Mouse (Mus musculus): ENCODE data around the gene Fam160b1. TPM values are rescaled to one million over a fixed set of nuclear protein-coding genes. Genes with fewer than 3 reads are reported as not detected.

The Fam160b1 gene
- polyA plus RNA-seq, 1 experiment from 2014 or later, result 20.0 TPM

DNA sequence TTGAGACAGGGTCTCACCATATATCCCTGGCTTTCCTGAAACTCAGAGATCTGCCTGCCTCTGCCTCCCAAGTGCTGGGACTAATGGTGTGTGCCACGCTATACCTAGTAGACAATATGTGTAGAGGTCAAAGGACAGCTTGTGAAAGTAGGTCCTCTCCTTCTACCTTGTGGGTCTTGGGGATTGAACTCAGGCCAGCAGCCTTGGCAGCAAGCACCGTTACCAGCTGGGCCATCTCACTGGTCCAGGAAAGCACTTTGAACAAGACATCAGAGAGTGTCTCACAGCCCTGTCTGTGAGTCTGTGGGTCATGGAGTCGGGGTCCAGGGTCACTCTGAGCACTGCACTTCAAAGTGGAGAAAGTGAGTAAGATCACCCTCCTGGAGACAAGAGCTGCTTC lies 68.2 kb downstream of the Fam160b1 start:
- Histone ChIP-seq H3K4me2 (ENCODE audit: low read depth, low read length) (no peak overlapping the region), H3K9ac (ENCODE audit: low read depth, low read length) (no peak overlapping the region), H3K4me1 (ENCODE audit: control insufficient read depth, insufficient read depth, low read length) (no peaks in the 10 kb centered on the region), H3K4me3 (ENCODE audit: low read depth, low read length) (no peak overlapping the region), H3K27ac (replicated peaks; ENCODE audit: low read depth, low read length) (no peak overlapping the region), H3K36me3 (ENCODE audit: control insufficient read depth, insufficient read depth, low read length) (no peaks in the 10 kb centered on the region), H3K27me3 (replicated peaks; ENCODE audit: control insufficient read depth, insufficient read depth, low read length) (no peaks in the 10 kb centered on the region), H3K9me3 (ENCODE audit: control insufficient read depth, low read length) (no peaks in the 10 kb centered on the region)
- no peak for DNase-seq (ENCODE audit: low spot score)
- WGBS, result 90% methylated on average over 3 of the region's 3 CpGs
- no peak for ATAC-seq (ENCODE audit: low read depth)

DNA sequence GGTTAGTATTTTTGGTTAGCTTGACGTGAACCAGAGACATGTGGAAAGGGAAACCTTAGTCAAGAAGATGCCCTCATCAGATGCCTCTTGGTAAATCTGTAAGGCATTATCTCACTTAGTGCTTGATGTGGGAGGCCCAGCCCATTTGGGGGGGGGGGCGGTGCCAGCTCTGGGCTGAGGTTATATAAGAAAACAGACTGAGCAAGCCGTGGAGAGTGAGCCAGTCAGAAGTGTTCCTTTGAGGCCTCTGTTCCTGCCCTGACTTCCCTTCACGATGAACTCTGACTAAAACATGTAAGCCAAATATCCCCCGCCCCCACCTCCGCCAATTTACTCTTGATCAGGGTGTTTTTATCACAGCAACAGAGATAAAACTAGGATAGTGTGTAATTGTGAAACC lies 69.4 kb downstream of the Fam160b1 start:
- Histone ChIP-seq H3K9me3 (ENCODE audit: control insufficient read depth, low read length) (no peaks in the 10 kb centered on the region), H3K9ac (ENCODE audit: low read depth, low read length) (no peak overlapping the region), H3K4me3 (ENCODE audit: low read depth, low read length) (no peak overlapping the region), H3K4me2 (ENCODE audit: low read depth, low read length) (no peak overlapping the region), H3K4me1 (ENCODE audit: control insufficient read depth, insufficient read depth, low read length) (no peaks in the 10 kb centered on the region), H3K27ac (replicated peaks; ENCODE audit: low read depth, low read length) (no peak overlapping the region), H3K27me3 (replicated peaks; ENCODE audit: control insufficient read depth, insufficient read depth, low read length) (no peaks in the 10 kb centered on the region), H3K36me3 (ENCODE audit: control insufficient read depth, insufficient read depth, low read length) (no peaks in the 10 kb centered on the region)
- ATAC-seq (ENCODE audit: low read depth) (no peak), DNase-seq (ENCODE audit: low spot score) (no peak)
- WGBS, result 62% methylated on average over 5 of the region's 6 CpGs

DNA sequence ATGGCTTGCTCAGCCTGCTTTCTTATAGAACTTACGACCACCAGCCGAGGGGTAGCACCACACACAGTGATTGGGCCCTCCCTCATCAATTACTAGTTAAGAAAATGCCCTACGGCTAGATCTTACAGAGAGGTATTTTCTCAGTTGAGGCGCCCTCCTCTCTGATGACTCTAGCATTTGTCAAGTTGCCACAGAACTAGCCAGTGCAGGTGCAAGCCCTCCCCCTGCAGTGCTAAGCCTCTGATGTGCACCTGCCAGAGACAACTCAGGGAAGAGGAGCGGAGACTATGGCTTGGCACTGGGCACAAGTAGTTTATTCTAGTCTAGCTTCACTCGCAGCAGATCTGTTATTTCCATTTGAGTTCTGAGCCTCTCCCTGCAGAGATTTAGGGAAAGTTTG lies 71.0 kb downstream of the Fam160b1 start:
- H3K4me2 ChIP-seq (ENCODE audit: low read depth, low read length), result no peak overlapping the region
- no peak overlapping the region for H3K9ac ChIP-seq (ENCODE audit: low read depth, low read length)
- ATAC-seq (ENCODE audit: low read depth) (no peak), DNase-seq (ENCODE audit: low spot score) (no peak)
- no peaks in the 10 kb centered on the region for H3K9me3 ChIP-seq (ENCODE audit: control insufficient read depth, low read length)
- peaks cover 5% of the 10 kb centered on the region; the same call in 1 of the 2 replicates for H3K4me1 ChIP-seq (ENCODE audit: control insufficient read depth, insufficient read depth, low read length)
- no peaks in the 10 kb centered on the region for H3K36me3 ChIP-seq (ENCODE audit: control insufficient read depth, insufficient read depth, low read length)
- 44% methylated on average over 6 of the region's 6 CpGs for WGBS
- H3K27ac ChIP-seq (replicated peaks; ENCODE audit: low read depth, low read length), result no peak overlapping the region
- no peak overlapping the region for H3K4me3 ChIP-seq (ENCODE audit: low read depth, low read length)
- no peaks in the 10 kb centered on the region for H3K27me3 ChIP-seq (replicated peaks; ENCODE audit: control insufficient read depth, insufficient read depth, low read length)

DNA sequence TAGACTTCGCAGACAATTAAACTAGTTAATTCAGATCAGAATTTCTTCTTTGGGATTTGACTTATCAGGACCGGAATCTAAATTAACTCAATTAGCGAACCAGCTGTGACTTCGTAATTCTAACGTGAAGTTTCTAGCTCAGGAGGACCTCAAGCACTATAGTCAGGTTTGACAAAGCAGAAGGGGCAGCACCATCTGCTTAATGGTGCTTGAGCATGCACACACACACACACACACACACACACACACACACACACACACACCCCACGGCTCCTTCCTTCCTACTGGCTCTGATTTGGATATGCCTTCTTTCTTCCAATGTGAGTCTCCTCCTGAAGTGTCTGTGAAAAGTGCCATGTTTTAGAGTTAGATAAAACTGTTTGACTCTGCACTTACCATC lies 73.5 kb downstream of the Fam160b1 start:
- Histone ChIP-seq H3K4me1 (ENCODE audit: control insufficient read depth, insufficient read depth, low read length) (peaks cover 10% of the 10 kb centered on the region; the same call in 1 of the 2 replicates), H3K4me2 (ENCODE audit: low read depth, low read length) (no peak overlapping the region), H3K4me3 (ENCODE audit: low read depth, low read length) (no peak overlapping the region), H3K9me3 (ENCODE audit: control insufficient read depth, low read length) (no peaks in the 10 kb centered on the region), H3K36me3 (ENCODE audit: control insufficient read depth, insufficient read depth, low read length) (no peaks in the 10 kb centered on the region), H3K9ac (ENCODE audit: low read depth, low read length) (no peak overlapping the region), H3K27me3 (replicated peaks; ENCODE audit: control insufficient read depth, insufficient read depth, low read length) (no peaks in the 10 kb centered on the region), H3K27ac (replicated peaks; ENCODE audit: low read depth, low read length) (no peak overlapping the region)
- WGBS, result 66% methylated on average over 6 of the region's 6 CpGs
- DNase-seq (ENCODE audit: low spot score), result no peak
- ATAC-seq (ENCODE audit: low read depth), result no peak

DNA sequence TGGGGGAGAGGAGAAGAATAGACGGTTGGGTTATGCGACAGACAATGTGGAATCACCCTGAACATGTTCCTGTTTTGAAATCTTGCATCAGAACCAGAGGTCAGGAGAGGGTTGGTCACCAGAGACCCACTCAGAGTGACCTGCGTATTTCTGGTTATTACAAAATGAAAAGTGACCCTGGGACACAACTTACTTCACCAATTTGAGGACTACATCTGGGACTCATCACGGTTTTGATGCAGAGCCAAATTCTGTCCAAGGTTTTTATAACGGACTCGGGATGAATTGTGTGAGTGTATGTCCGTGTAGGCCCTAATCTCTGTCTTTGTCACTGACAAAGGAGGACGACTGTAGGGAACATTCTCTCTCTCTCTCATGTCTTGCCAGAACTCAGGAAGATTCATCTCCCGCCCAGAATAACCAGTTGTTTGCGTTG lies 76.1 kb downstream of the Fam160b1 start:
- Histone ChIP-seq H3K27me3 (replicated peaks; ENCODE audit: control insufficient read depth, insufficient read depth, low read length) (no peaks in the 10 kb centered on the region), H3K9me3 (ENCODE audit: control insufficient read depth, low read length) (no peaks in the 10 kb centered on the region), H3K4me2 (ENCODE audit: low read depth, low read length) (no peak overlapping the region), H3K4me1 (ENCODE audit: control insufficient read depth, insufficient read depth, low read length) (peaks cover 10% of the 10 kb centered on the region; the same call in 1 of the 2 replicates), H3K4me3 (ENCODE audit: low read depth, low read length) (no peak overlapping the region), H3K27ac (replicated peaks; ENCODE audit: low read depth, low read length) (no peak overlapping the region), H3K36me3 (ENCODE audit: control insufficient read depth, insufficient read depth, low read length) (no peaks in the 10 kb centered on the region), H3K9ac (ENCODE audit: low read depth, low read length) (no peak overlapping the region)
- ATAC-seq (ENCODE audit: low read depth) (no peak), DNase-seq (ENCODE audit: low spot score) (peak; percentile 62)
- 51% methylated on average over 10 of the region's 10 CpGs for WGBS

DNA sequence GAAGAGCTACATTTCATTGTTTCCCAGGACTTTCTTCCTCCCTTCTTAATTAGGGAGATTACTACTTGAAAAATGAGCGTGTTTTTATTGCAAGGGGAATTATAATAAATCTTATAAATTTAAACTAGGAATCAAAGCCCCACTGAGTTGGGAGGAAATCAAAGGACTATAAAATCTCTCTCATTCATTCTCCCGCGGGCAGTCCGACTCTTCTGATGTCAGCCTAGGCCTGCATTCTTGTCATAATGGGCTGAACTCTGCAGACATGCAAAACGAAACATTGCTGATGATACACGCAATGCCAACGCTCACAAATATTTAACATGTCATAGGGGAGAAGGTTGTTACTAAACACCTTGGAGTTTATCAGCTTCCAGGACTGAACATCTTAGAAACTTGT lies 76.6 kb downstream of the Fam160b1 start:
- Histone ChIP-seq H3K4me3 (ENCODE audit: low read depth, low read length) (no peak overlapping the region), H3K27me3 (replicated peaks; ENCODE audit: control insufficient read depth, insufficient read depth, low read length) (no peaks in the 10 kb centered on the region), H3K27ac (replicated peaks; ENCODE audit: low read depth, low read length) (no peak overlapping the region), H3K9ac (ENCODE audit: low read depth, low read length) (no peak overlapping the region), H3K9me3 (ENCODE audit: control insufficient read depth, low read length) (no peaks in the 10 kb centered on the region), H3K36me3 (ENCODE audit: control insufficient read depth, insufficient read depth, low read length) (no peaks in the 10 kb centered on the region), H3K4me2 (ENCODE audit: low read depth, low read length) (no peak overlapping the region), H3K4me1 (ENCODE audit: control insufficient read depth, insufficient read depth, low read length) (peaks cover 10% of the 10 kb centered on the region; the same call in 1 of the 2 replicates)
- 59% methylated on average over 7 of the region's 7 CpGs for WGBS
- DNase-seq (ENCODE audit: low spot score) (peak; percentile 25), ATAC-seq (ENCODE audit: low read depth) (no peak)

Other genes with a start within 250 kb of the Fam160b1 start
- 48.5 and 49.3 TPM in 2 replicates for gene Ablim1, start 45.8 kb upstream of the Fam160b1 start, polyA plus RNA-seq (2014; fragmentation: Nextera tagmentation; extraction: Ambion mirVana)
- 19.8 and 22.6 TPM in 2 replicates for gene Trub1, start 92.2 kb downstream of the Fam160b1 start, polyA plus RNA-seq (2014; fragmentation: Nextera tagmentation; extraction: Ambion mirVana)